Mouse (Mus musculus) right cerebral cortex, postnatal 10 days (tissue): ENCODE data around the gene Spata9.
A peak's percentile ranks its signal among the peaks of the same experiment; 100 is the strongest.

Experiments
- DNase-seq, 2 experiments: peaks; one replicate each; pipeline ENCODE4 v3.0.0; 2021; ENCODE audit warnings: low spot score in 2 of 2

Gene Spata9

DNA sequence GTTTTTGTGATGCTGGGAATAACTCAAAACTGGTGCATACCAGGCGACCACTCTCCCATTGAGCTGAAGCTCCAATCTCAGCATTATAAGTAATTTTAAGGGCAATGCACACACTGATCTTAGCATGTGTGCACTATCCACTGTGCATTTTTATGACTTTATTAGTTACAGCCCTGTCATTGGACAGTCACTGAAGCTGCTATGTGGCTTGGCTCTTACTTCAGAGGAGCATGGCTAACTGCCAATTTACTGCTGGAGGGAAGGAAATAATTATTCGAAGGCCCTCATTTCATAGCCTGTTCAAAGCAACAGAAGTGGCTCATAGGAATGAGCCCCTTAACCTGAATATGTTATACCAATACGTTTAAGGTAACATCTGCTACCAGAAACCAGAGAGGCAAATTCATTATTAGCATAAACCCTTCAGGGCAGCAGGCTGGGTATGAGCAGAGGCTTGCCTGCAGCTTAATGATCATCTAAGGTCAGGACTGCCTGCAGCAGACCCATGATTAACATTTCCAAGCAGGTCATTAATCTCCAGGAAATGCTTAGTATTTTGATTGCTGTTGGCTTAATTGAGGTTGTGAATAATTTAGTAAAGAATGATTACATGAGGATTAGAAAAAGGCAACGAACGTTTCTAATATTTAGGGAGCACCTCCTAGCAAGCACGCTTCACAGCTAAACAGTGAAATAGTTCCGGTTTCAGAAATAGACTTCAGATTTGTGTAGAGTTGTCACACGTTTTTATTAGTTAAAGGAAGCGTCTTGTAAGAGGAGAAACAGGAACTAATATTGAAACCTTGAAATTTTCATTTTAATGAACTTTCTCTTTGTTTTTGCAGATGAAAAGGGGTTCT, 25.4 kb downstream of the Spata9 start:
- DNase-seq: peak in 1 of 2 experiments; percentile 28

GRCm38 (mm10) chr13:76003272-76003671, 36.3 kb downstream of the Spata9 start:
- DNase-seq: no peak

DNA sequence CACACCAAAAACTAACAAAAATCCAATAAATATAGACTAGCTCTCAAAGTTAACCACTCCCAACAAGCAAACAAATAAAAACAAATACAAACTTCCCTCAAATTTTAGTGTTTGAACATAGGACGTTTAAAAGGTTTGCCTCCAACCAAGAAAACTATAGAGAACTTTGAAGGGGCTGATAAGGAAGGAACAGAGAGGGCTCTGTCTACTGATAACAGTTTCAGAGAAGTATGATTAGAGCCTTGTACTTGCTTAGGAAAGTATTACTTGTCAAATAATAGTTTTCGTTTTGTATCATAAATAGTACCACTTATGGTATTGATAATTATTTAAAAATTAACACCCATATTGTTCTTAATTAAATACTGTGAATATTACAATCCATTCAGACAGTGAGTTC, 47.6 kb downstream of the Spata9 start:
- DNase-seq: no peak

- no peak for DNase-seq
These were observed 50.5 kb downstream of the Spata9 start for GRCm38 (mm10) chr13:76017465-76017864.

- DNase-seq: peak; percentile 98
These were observed 51.3 kb downstream of the Spata9 start, which contains the start of gene Rfesd for GRCm38 (mm10) chr13:76017974-76018843. Rfesd (minus strand) TSS chr13:76018719.

DNA sequence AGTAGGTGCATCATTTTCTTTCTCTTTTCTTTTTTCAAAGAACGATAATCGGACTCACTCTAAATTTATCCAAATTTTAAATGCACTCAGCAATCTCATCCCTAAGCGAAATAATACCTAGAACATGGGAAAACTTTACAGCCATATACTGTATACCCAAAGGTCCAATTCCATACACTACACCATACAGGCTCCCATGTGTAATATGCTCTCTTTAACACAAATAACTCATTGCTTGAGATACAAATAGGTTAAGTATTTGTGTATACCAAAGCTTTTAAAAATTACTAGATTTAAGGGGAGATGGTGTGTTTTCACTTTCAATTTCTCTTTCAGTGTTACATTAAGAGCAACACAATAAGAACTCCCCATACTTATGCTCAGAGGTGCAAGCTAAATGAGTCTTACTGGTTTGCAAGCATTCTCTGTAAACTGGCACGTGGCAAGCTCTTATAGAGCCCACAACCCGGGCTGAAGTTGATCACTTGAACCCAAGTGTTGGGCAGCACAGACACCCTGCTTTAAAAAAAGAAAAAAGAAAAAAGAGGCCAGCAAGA, 52.0 kb downstream of the Spata9 start:
- DNase-seq: no peak

- no peak for DNase-seq
These were observed 54.8 kb downstream of the Spata9 start for GRCm38 (mm10) chr13:76021782-76022181.

DNA sequence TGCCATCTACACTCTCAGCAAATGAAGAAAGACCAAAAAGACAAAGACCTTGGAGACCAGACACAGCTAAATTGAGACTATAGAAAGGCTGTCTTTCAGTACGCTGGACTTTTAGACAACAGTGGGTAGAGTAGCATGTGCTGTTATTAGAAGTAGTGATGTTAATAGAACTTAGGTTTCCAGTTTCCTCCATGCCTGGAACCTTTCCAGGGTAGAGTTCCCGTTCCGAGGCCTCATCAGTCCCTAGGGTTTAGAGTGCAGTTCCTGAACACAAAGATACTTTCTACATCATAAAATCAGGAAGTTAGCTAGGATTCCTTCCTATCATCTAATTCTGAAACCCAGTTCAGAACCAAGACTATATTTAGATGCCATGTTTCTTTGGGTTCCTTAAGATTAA, 57.6 kb downstream of the Spata9 start:
- no peak for DNase-seq

DNA sequence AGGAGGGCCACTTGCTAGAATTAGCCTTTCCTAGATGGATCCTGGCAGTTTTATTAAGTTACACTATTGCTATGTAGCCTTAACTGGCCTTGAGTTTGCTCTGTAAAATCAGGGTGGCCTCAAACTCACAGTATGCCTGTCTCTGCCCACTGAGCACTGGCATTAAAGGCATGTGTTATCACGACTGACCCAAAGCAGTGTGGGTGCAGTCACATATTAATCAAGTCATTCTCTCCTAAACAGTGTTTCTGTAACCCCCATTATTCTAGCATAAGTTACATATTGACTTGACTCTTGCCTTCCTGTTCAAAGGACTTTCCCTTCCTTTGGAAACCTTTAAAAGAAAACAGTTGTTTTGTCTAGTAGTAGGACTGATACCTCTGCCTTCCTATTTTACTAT, 75.5 kb downstream of the Spata9 start:
- no peak for DNase-seq

- DNase-seq: no peak
These were observed 78.0 kb downstream of the Spata9 start for GRCm38 (mm10) chr13:76044971-76045370.
